Mouse (Mus musculus) ES-Bruce4 (cell line): ENCODE measurements around the gene Slc25a39.

Experiments used
- CTCF ChIP-seq: IDR thresholded peaks from one replicate; pipeline ENCODE4 v1.8.1; 2011; ENCODE audit warnings: low read depth, low read length
- EP300 ChIP-seq: IDR thresholded peaks from 2 replicates; pipeline ENCODE4 v1.6.1; 2011; ENCODE audit warnings: low read depth, low read length; ENCODE audit not compliant: insufficient read depth
- POLR2A ChIP-seq: IDR thresholded peaks from one replicate; pipeline ENCODE4 v1.8.1; 2011; ENCODE audit warnings: low read length; ENCODE audit not compliant: insufficient read depth

DNA sequence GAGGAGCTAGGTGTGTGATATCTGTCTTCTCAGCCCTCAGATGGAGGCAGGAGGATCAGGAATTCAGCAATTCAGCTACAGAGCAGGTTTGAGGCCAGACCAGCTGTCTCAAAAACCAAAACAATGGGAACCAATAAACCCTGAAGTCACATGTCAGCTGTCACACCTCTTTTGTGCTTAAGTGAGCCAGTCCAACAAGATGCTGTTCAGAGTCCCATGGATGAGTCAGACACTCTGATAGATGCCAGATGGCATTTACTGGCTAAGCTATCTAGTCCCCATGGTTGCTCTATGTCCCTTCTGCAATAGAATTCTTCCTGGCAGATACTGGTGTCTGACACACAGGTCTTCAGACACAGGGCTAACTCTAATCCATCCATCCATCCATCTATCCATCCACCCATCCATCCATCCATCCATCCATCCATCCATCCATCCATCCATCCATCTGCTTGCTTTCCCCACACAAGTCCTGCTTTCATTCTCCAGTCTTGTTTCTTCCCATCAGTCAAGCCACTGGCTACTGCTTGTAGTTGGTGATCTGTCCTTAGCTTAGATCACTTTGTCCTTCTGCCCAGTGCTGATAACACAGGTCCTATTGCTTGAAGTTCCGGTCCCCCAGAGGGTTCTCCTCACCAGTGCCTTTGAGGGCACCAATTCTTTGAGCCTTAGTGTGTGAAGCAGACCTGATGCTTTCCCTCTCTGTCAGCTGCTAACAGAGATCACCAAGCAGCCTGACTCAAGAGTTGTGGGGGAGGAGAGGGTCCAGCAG, 24.2 kb downstream of the Slc25a39 start:
- no peak for TF ChIP-seq CTCF
- TF ChIP-seq EP300, result no peak
- no peak for TF ChIP-seq POLR2A
